Mouse (Mus musculus): ENCODE data around the gene Gna15.

Gene Gna15

GRCm38 (mm10) chr10:81525017-81525694, 1.1 kb upstream of the Gna15 start:
- in situ Hi-C loops (cut with MseI, MboI) = no loop called here

DNA sequence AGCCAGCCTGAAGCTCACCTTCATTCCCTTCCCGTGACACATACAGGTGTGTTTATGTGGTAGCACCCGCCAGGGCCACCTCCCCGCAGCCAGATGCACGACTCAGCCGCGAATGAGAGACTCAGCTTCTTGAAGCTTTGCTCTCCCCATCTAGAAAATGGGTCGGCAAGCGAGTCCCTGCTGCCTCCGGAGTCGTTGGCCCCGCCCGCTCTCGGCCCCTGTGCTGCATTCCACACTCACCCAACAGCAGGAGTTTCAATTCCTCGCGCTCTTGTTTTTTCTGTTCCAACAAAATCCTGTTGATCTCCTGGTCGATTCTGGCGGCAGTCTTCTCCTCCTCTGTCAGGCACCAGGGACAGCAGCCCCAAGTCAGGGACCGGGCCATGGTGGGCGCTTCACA, 455 bp downstream of the Gna15 start:
- in situ Hi-C loops (cut with MseI, MboI) = no loop called here

- in situ Hi-C loops (cut with MseI, MboI) = no loop called here
Observed at GRCm38 (mm10) chr10:81523142-81523541, 883 bp downstream of the Gna15 start.

GRCm38 (mm10) chr10:81519978-81520365, 4.1 kb downstream of the Gna15 start:
- in situ Hi-C loops (cut with MseI, MboI) = no loop called here

DNA sequence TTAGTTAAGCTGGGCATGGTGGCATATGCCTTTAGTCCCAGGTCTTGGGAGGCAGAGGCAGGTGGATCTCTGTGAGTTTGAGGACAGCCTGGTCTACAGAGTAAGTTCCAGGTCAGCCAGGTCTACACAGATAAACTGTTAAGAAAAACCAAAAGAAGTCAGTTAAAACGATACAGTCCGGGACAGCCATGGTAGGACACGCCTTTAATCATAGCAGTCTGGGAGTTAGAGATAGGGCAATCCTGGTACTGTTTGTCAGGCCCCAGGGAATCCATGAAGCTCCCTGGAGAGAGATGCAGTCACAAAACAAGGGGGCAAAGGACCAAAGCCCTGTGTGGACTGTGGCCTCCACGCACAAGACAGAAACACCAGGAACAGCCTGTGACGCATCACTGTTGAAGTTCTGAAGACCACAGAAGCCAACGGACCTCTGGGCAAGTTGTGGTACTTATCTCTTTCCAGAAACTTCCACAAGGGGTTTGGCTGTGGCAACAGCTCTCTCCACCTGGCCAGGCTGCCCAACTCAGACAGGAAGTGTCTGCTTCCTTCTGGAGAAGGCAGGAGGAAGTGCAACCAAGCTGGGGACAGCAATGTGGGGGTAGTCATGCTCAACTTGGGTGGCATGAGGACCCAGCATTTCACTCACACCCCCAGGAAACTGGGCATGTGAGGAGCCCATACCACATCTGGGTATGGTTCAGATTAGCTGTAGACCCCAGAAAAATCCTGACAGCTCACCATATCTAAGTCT, 4.6 kb downstream of the Gna15 start:
- in situ Hi-C loops (cut with MseI, MboI) = no loop called here

GRCm38 (mm10) chr10:81518546-81518945, 5.5 kb downstream of the Gna15 start:
- in situ Hi-C loops (cut with MseI, MboI) = no loop called here

- in situ Hi-C loops (cut with MseI, MboI) = no loop called here
Observed at GRCm38 (mm10) chr10:81517227-81517626, 6.8 kb downstream of the Gna15 start.

DNA sequence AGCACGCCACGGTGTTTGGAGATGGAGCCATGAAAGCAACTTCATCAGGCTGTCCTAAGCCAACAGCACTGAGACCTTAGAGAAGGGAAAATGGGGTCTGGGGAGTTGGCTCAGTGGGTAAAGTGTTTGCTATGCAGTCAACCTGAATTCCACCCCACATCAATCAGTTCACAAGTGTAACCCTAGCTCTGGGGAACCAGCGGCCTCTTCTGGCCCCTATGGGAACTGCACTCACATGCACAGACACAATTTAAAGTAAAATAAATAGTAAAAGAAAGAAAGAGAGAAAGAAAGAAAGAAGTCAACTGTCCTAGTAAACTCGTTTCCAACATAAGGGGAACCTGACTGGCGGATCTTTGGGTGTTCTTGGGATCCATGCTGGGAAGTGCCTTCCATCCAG, 10.2 kb downstream of the Gna15 start:
- in situ Hi-C loops (cut with MseI, MboI) = no loop called here

DNA sequence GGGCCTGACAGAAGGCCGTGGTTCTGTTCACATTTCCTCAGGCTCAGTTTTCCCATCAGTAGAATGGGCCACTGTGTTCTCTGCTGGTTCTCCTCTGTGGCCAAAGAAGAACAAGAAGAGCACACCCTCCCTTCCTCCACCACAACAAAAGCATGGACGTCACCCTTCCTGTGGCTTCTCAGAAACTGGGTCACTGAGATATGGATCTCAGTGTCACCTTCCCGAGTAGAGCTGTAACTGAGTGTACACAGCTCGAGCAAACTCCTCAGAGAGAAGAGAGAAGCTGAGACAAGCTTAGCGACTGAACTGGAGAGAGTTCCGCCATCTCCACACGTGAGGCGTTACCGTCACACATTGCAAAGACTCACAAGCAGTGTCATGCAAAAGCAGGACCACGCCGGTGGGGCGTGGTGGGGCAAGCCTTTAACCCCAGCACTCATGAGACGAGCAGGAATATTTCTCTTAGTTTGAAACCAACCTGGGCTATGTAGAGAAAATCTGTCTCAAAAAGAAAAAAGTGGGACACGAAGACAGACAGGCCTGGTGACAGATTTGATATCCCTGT, 13.7 kb downstream of the Gna15 start:
- in situ Hi-C loops (cut with MseI, MboI) = no loop called here

- in situ Hi-C loops (cut with MseI, MboI) = no loop called here
Observed at GRCm38 (mm10) chr10:81507691-81508489, 16.1 kb downstream of the Gna15 start.

DNA sequence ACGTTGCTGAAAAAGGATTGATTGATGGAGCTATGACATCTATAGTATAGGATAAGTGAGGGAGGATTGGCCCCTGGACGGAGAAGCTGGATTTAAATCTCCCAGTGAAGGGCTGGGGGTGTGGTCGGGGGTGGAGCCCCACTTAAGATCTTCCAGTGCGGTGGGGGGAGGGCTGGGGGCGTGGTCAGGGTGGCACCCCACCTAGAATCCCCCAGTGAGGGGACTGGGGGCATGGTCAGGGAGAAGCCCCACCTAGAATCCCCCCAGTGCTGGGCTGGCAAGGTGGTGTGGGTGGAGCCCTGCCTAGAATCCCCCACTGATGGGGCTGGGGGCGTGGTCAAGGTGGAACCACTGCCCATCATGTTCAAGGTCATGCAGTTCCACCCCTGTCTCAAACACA, 16.9 kb downstream of the Gna15 start:
- in situ Hi-C loops (cut with MseI, MboI) = no loop called here

DNA sequence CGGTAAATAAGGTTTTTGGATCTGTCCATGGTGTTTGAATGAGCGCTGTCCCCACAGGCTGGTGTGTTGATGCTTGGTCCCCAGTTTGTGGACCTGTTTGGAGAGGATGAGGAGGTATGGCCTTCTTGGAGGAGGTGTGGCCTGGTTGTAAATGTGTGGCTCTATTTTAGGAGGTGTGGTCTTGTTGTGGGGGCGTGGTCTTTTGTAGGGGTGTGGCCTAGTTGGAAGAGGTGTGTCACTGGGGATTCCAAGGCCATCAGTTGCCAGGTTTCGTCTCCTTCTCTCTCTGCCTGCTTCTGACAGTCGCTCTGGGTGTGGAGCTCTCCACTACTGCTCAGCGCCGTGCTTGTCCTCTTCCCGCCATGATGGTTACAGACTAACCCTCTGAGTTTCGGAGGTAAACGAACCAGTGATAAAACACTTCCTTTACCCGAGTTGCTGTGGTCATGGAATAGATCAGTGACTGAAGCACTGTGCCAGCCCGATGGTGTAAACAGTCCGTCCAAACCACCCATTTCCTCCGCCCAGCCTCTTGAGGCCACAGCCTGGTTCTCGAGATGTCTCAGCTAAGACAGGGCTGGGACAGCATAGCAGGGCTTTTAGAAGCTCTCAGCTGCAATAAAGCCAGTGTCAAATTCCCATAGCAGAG, 18.9 kb downstream of the Gna15 start:
- in situ Hi-C loops (cut with MseI, MboI) = no loop called here

GRCm38 (mm10) chr10:81502658-81503057, 21.4 kb downstream of the Gna15 start:
- in situ Hi-C loops (cut with MseI, MboI) = no loop called here

GRCm38 (mm10) chr10:81501863-81502262, 22.2 kb downstream of the Gna15 start:
- in situ Hi-C loops (cut with MseI, MboI) = no loop called here

GRCm38 (mm10) chr10:81500032-81500431, 24.0 kb downstream of the Gna15 start, which contains the start of gene S1pr4:
S1pr4 (minus strand) TSS chr10:81500132.
- in situ Hi-C loops (cut with MseI, MboI) = no loop called here

GRCm38 (mm10) chr10:81499250-81499901, 24.6 kb downstream of the Gna15 start:
- in situ Hi-C loops (cut with MseI, MboI) = loop anchor here in 1 of 2 experiments (5.0 kb wide), 1 partner anchor 33 kb away; no protein-coding TSS in a partner anchor

DNA sequence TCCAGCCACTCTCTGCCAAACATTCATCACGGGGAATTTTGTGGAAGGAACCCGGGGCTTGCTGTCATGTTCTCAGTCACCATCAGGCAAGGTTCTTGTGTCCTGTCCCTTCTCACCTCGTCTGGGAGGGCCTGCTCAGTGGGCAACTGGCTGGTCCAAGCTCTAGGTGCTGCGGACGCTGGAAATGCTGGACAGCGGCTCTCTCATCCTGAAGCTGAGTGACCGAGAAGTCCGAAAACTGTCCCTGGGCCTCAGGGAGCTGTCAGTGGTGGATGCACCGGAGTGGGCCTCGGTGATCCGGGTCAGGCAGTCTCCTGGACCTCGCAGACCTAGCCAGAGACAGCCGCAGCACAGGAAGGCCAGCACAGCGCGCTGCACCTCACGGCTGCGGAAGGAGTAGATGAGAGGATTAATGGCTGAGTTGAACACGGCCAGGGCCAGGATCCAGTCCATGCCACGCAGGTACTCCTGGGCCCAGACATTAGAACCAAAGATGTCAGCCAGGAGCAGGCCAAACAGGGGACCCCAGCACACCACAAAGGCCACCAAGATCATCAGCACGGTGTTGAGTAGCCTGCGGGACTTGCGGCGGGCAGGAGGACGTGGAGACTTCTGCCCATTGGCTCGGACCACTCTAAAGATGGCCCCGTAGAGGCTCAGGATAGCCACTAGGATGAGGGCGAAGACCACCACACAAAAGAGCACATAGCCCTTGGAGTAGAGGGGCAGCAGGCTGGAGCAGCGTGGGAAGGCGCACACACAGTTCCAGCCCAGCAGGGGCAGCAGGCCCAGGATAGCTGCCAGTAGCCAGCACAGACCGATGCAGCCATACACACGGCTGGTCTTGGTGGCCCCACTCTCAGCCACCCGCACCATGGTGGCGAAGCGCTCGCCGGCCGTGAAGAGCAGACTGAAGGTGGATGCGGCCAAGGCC, 25.4 kb downstream of the Gna15 start:
- in situ Hi-C loops (cut with MseI, MboI) = loop anchor here in 1 of 2 experiments (5.0 kb wide), 1 partner anchor 34 kb away; no protein-coding TSS in a partner anchor

DNA sequence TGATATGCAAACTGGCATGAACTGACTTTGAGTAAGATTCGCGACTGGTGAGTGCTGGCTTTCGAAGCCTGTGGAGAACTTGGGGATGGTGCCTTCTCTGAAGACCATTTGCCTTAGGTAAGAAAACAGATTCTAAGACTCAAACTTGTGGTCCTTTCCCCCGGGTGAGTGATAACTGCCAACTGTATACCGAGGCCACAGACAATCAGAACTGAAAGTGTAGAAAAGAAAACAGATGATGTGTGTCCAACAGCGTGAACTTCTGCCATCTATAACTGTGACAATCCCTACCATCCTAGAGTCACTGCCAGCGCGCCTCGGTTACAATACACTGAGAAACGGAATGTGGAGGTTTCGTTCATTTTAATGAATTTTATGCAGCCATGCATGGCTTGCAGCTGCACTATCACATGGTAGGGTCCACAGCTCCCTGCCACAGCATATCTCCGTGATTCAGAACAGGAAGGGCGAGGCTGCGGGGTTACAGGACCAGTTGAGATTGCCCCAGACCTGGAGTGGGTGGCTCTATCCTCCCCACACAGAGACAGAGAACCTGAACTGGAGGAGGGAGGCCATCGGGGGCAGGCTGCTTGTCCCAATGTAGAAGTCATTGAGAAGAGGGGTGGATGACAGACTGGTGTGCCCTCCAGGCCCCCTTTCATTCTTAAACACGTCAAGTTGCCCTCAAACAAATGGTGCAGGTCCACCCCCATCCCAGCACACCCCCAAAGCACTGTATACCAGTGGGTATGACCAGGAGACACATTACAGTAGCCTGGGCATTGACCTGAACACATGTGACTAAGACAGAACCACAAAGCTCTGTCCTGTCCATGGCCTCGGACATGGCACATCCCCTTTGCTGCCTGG, 26.4 kb downstream of the Gna15 start:
- in situ Hi-C loops (cut with MseI, MboI) = loop anchor here in 1 of 2 experiments (5.0 kb wide), 1 partner anchor 35 kb away; no protein-coding TSS in a partner anchor

DNA sequence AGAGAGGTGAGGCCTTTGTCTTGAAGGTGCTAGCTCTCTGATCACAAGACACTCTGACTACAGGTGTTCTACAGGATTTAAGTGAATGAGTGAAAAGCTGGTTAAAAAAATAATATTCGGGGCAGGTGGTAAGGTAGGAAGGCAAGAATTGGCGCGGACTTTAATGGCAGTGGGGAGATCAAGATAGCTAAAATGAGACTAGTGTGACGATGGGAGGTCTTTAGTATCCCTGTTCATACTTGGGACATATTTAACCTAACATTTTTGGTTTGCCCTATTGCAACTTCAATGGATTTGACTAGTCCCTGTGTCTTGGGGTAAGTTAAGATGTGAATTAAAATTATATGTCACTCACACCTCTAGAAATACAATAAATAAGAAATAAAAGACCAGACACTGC, 27.1 kb downstream of the Gna15 start:
- in situ Hi-C loops (cut with MseI, MboI) = loop anchor here in 1 of 2 experiments (5.0 kb wide), 1 partner anchor 35 kb away; no protein-coding TSS in a partner anchor
